Mouse (Mus musculus) C2C12 (cell line): ENCODE results near the gene Tbc1d10b. TPM values are rescaled to one million over a fixed set of nuclear protein-coding genes. Genes with fewer than 3 reads are reported as not detected.
"Not testable (repeated sequence)": the region's sequence is repeated elsewhere in the genome, so short reads cannot be mapped to it uniquely, and the experiment has no call there.

ENCODE experiments used
- H3K27me3 ChIP-seq: one replicate; pipeline ENCODE4 v1.6.1; 2011; ENCODE audit not compliant: control insufficient read depth, insufficient read depth, insufficient read length
- H3K36me3 ChIP-seq: one replicate; pipeline ENCODE4 v1.6.1; 2011; ENCODE audit not compliant: control insufficient read depth, insufficient read depth
- H3K4me3 ChIP-seq: one replicate; pipeline ENCODE4 v1.5.1; 2011; ENCODE audit warnings: mild to moderate bottlenecking, control low read depth; ENCODE audit not compliant: poor library complexity, insufficient read depth, severe bottlenecking
- H3K79me2 ChIP-seq: one replicate; pipeline ENCODE4 v1.6.1; 2011; ENCODE audit not compliant: control insufficient read depth, insufficient read depth
- H3K79me3 ChIP-seq: one replicate; pipeline ENCODE4 v1.6.1; 2011; ENCODE audit warnings: low read depth, control low read depth
- H3ac ChIP-seq: one replicate; pipeline ENCODE3; 2011; ENCODE audit warnings: low read depth; ENCODE audit not compliant: control insufficient read depth, insufficient read length
- CEBPB ChIP-seq: IDR thresholded peaks from one replicate; pipeline ENCODE4 v1.6.1; 2011; ENCODE audit warnings: low read depth, mild to moderate bottlenecking, control low read depth, moderate library complexity
- CTCF ChIP-seq: IDR thresholded peaks from one replicate; pipeline ENCODE4 v1.5.1; 2011; ENCODE audit not compliant: control insufficient read depth, insufficient read depth, insufficient read length
- FOSL1 ChIP-seq: IDR thresholded peaks from one replicate; pipeline ENCODE4 v1.8.0; 2011; ENCODE audit warnings: mild to moderate bottlenecking, low read length; ENCODE audit not compliant: poor library complexity, insufficient read depth, severe bottlenecking
- MAX ChIP-seq: IDR thresholded peaks from one replicate; pipeline ENCODE4 v1.6.1; 2011; ENCODE audit warnings: mild to moderate bottlenecking, control low read depth
- MYOD1 ChIP-seq: IDR thresholded peaks from one replicate; pipeline ENCODE4 v1.6.1; 2011; ENCODE audit warnings: low read depth; ENCODE audit not compliant: control insufficient read depth, insufficient read length
- MYOG ChIP-seq: IDR thresholded peaks from one replicate; pipeline ENCODE4 v1.6.1; 2011; ENCODE audit not compliant: control insufficient read depth, insufficient read length; ENCODE audit errors: extremely low read depth
- USF1 ChIP-seq: IDR thresholded peaks from one replicate; pipeline ENCODE4 v1.6.1; 2011; ENCODE audit warnings: low read depth, mild to moderate bottlenecking, control low read depth, moderate library complexity
- polyA plus RNA-seq: library from polyadenylated mRNA; unstranded; fragments of >200 nt; fragmentation: generic; extraction: Trizol; gene quantifications from one replicate; pipeline ENCODE4 v1.2.1, GENCODE M21; 2012; ENCODE audit warnings: missing spikeins

The Tbc1d10b gene
- polyA plus RNA-seq, 1 experiment = 41.4 TPM

- TF ChIP-seq MYOG (no peak), FOSL1 (no peak), CTCF (no peak), MYOD1 (no peak), USF1 (no peak), CEBPB (no peak), MAX (no peak)
Measured at GRCm38 (mm10) chr7:127253341-127253740, 45.1 kb upstream of the Tbc1d10b start.

DNA sequence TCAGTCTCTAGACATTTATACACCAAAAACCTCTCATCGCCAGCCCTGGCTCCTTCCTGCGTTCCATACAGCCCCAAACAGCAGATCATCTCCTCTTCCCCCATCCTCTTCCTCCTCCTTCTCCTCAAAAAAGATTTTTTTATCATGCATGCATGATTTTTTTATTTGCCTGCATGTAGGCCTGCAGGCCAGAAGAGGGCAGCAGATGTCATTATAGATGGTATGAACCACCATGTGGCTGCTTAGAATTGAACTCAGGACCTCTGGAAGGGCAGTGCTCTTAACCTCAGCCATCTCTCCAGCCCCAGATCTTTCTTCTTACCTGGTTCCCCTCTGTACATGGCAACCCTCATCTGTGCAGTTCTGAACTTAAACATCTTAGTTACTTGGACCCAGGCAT lies 44.1 kb upstream of the Tbc1d10b start:
- H3K79me2 ChIP-seq = no peaks in the 10 kb centered on the region
- peaks cover 13% of the 10 kb centered on the region for H3K36me3 ChIP-seq
- no peaks in the 10 kb centered on the region for H3K79me3 ChIP-seq
- H3K4me3 ChIP-seq = no peak overlapping the region
- TF ChIP-seq MAX = no peak
- no peaks in the 10 kb centered on the region for H3K27me3 ChIP-seq
- no peak overlapping the region for H3ac ChIP-seq

More at GRCm38 (mm10) chr7:127253341-127253740, 45.1 kb upstream of the Tbc1d10b start:
- H3K36me3 ChIP-seq = peaks cover 13% of the 10 kb centered on the region
- no peaks in the 10 kb centered on the region for H3K27me3 ChIP-seq
- no peaks in the 10 kb centered on the region for H3K79me3 ChIP-seq
- H3K4me3 ChIP-seq = no peak overlapping the region
- H3ac ChIP-seq = no peak overlapping the region
- H3K79me2 ChIP-seq = no peaks in the 10 kb centered on the region

- H3K79me3 ChIP-seq, H3K4me3 ChIP-seq, H3K36me3 ChIP-seq, H3ac ChIP-seq, H3K27me3 ChIP-seq: not testable (repeated sequence)
- peaks cover 12% of the 10 kb centered on the region for H3K79me2 ChIP-seq
Measured at GRCm38 (mm10) chr7:127250511-127250910, 42.2 kb upstream of the Tbc1d10b start.

GRCm38 (mm10) chr7:127244658-127245510 lies 36.6 kb upstream of the Tbc1d10b start:
- no peaks in the 10 kb centered on the region for H3K27me3 ChIP-seq
- peaks cover 6% of the 10 kb centered on the region for H3K36me3 ChIP-seq
- peak overlapping the region; percentile 88 for H3ac ChIP-seq
- TF ChIP-seq USF1 = no peak
- no peak for TF ChIP-seq MAX
- no peak for TF ChIP-seq CTCF
- TF ChIP-seq MYOD1 = no peak
- no peak for TF ChIP-seq MYOG
- TF ChIP-seq CEBPB = no peak
- TF ChIP-seq FOSL1 = no peak
- peak overlapping the region; percentile 52 for H3K4me3 ChIP-seq
- peaks cover 16% of the 10 kb centered on the region for H3K79me3 ChIP-seq
- peaks cover 19% of the 10 kb centered on the region for H3K79me2 ChIP-seq

DNA sequence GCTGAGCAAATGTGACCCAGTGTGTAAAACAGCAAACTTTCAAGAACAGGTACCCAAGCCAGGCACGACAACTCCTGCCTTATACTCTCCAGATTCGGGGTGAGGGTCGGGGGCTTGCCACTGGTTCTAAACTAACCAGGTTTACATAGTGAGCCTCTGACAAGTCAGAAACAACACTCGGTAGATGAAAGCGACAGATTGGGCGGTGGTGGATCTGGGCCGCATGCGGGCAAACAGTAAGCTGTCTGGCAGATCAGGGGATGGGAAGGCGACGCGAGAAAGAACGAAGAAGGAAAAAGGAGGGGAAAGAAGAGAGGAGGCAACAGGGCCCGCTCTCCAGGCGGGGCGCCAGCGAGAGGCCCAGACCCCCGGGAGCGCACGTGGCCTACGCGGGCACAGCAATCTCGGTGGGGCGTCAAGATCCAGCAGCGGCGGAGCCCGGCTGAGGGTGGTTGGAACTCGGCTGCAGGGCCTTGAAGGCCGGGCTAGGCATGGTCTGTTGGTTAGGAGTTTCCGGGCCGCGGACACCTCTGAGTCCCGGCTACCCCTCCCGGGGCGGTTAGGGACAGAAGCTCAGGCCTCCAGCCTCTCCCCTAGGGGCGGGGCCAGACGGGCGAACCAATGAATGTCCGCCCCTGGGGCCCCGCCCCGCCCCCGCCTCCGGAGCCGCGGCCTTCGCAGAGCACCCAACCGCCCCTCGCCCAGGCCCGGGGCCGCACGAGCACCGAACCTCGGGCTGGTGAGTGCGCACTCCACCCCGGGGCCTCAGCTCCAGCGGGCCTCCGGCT lies 35.8 kb upstream of the Tbc1d10b start, which contains the start of gene Zfp771:
TSS of gene Zfp771 (plus strand) at position 405 of the 788 bp plus-strand sequence.
- TF ChIP-seq MAX (peak; percentile 86), MYOD1 (no peak)
- Histone ChIP-seq H3K27me3 (no peaks in the 10 kb centered on the region), H3K79me3 (peaks cover 16% of the 10 kb centered on the region), H3K4me3 (peak within 1 kb of the TSS; percentile 52), H3ac (peak within 1 kb of the TSS; percentile 88), H3K36me3 (peaks cover 6% of the 10 kb centered on the region), H3K79me2 (peaks cover 19% of the 10 kb centered on the region)

DNA sequence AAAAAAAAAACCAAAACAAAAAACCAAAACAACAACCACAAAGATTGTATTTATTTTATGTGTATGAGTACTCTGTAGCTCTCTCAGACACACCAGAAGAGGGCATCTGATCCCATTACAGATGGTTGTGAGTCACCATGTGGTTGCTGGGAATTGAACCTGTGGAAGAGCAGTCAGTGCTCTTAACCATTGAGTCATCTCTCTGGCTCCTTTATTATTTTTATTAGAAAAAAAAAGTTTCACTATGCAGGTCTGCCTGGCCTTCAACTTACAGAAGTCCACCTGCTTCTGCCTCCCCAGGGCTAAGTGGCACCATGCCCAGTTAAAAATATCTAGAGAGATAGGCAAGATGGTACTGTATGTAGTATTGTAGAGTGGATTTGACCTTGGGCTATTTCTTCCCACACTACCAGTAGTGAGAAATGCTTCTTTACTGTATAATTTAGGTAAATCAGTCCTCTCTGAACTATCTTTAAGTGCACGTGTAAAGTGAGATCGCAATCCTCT lies 35.1 kb upstream of the Tbc1d10b start:
- Histone ChIP-seq H3K4me3 (no peak overlapping the region), H3ac (no peak overlapping the region), H3K79me3 (peaks cover 16% of the 10 kb centered on the region), H3K36me3 (peaks cover 8% of the 10 kb centered on the region), H3K27me3 (no peaks in the 10 kb centered on the region), H3K79me2 (peaks cover 19% of the 10 kb centered on the region)
- no peak for TF ChIP-seq USF1
- TF ChIP-seq MYOD1 = no peak
- TF ChIP-seq MAX = no peak
- no peak for TF ChIP-seq MYOG
- no peak for TF ChIP-seq CEBPB
- TF ChIP-seq FOSL1 = no peak
- no peak for TF ChIP-seq CTCF
